Mouse (Mus musculus) neutrophil, adult 65 days (primary cell): Measurements from ENCODE around the gene Atoh7. TPM values are rescaled to one million over a fixed set of nuclear protein-coding genes. Genes with fewer than 3 reads are reported as not detected.

Source experiments
- total RNA-seq: library from RNA; stranded (reverse); gene quantifications from 2 replicates; pipeline ENCODE4 v1.2.4, GENCODE M21; 2023

Gene Atoh7
- total RNA-seq: not detected in 2 replicates

GRCm38 (mm10) chr10:63099521-63099920 is at the start of gene Atoh7:
Gene Atoh7 (plus strand): TSS chr10:63099651.

DNA sequence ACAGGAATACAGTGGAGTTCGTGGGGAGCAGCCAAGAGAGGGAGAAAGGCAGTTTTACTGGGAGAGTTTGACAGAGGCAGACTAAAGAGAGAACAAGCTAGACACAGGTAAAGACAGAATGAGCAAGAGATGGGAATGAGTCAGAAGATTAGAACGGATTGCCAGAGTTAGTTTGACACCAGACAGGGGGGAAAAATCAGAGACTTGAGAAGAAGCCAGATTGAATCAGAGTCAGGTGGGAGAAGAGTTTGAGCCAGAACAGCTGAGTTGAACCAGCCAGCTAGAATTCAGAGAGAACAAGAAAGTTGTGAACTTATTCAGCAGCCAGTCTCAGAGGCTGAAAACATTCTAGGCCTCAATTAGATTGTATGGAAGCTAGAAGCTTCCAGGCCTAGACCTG is 39.6 kb upstream of the Atoh7 start, which contains the start of gene Pbld1:
Gene Pbld1, plus strand, starts transcription at position 301 of the 400 bp plus-strand sequence.

Other genes starting within 250 kb of the Atoh7 start
- gene Tet1, start 190.7 kb upstream of the Atoh7 start, total RNA-seq: 1.7 and 1.9 TPM in 2 replicates
- gene Slc25a16, start 179.0 kb upstream of the Atoh7 start, total RNA-seq: 26.6 and 42.8 TPM in 2 replicates
- 39.1 and 56.1 TPM in 2 replicates for gene Dna2, start 152.6 kb upstream of the Atoh7 start, total RNA-seq
- 6.4 and 11.6 TPM in 2 replicates for gene Rufy2, start 119.4 kb upstream of the Atoh7 start, total RNA-seq
- 39.5 and 59.2 TPM in 2 replicates for gene Hnrnph3, start 75.4 kb upstream of the Atoh7 start, total RNA-seq
- gene Pbld2, start 75.3 kb upstream of the Atoh7 start, total RNA-seq: not detected in 2 replicates
- gene Pbld1, start 39.5 kb upstream of the Atoh7 start, total RNA-seq: 0.16 and 0.19 TPM in 2 replicates
- 0.09 TPM in 1 of 2 replicates, not detected in the other for gene Mypn, start 104.3 kb downstream of the Atoh7 start, total RNA-seq
- gene Herc4, start 144.2 kb downstream of the Atoh7 start, total RNA-seq: 255 and 373 TPM in 2 replicates